Mouse (Mus musculus) olfactory bulb, adult 2 months (tissue): ENCODE measurements around the gene Rptn.
A peak's percentile ranks its signal among the peaks of the same experiment; 100 is the strongest.

Source experiments
- CTCF ChIP-seq: fragments of 200-500 bp; IDR thresholded peaks from 2 replicates; pipeline ENCODE4 v1.5.1; 2012; ENCODE audit warnings: low read depth, mild to moderate bottlenecking, low read length, moderate library complexity; ENCODE audit not compliant: insufficient read depth
- POLR2A ChIP-seq: fragments of 200-500 bp; IDR thresholded peaks from 2 replicates; pipeline ENCODE4 v1.6.1; 2012; ENCODE audit warnings: mild to moderate bottlenecking, low read depth, low read length, moderate library complexity; ENCODE audit not compliant: insufficient read depth

- peak; percentile 50 for TF ChIP-seq CTCF
- 0 out of 2 replicates have a peak, but pooled peaks have one; percentile 27 for TF ChIP-seq POLR2A
Observed at GRCm38 (mm10) chr3:93447138-93447841, 53.8 kb downstream of the Rptn start.
